Mouse (Mus musculus): ENCODE measurements around the gene Atp8a2. TPM values are rescaled to one million over a fixed set of nuclear protein-coding genes. Genes with fewer than 3 reads are reported as not detected.

Gene Atp8a2
- polyA plus RNA-seq, 1 experiment from 2014 or later, result 10.3 TPM

GRCm38 (mm10) chr14:60137812-60138211, 59.2 kb downstream of the Atp8a2 start:
- H3K4me3 ChIP-seq (ENCODE audit: low read depth, low read length), result no peak overlapping the region
- H3K27me3 ChIP-seq (ENCODE audit: control insufficient read depth, insufficient read depth, low read length), result no peaks in the 10 kb centered on the region
- no peak for ATAC-seq (ENCODE audit: low FRiP score)
- DNase-seq (ENCODE audit: low spot score), result no peak
- H3K9ac ChIP-seq (ENCODE audit: low read depth, low read length), result no peak overlapping the region
- no peak overlapping the region for H3K4me2 ChIP-seq (replicated peaks; ENCODE audit: low read depth, low read length)
- no peaks in the 10 kb centered on the region for H3K36me3 ChIP-seq (ENCODE audit: control insufficient read depth, insufficient read depth, low read length)
- H3K27ac ChIP-seq (ENCODE audit: low read depth, low read length), result no peak overlapping the region
- H3K4me1 ChIP-seq (replicated peaks; ENCODE audit: control insufficient read depth, insufficient read depth, low read length), result no peaks in the 10 kb centered on the region
- H3K9me3 ChIP-seq (ENCODE audit: control insufficient read depth, low read length), result no peaks in the 10 kb centered on the region
- 77% methylated on average over 6 of the region's 6 CpGs for WGBS

GRCm38 (mm10) chr14:60135801-60136200, 61.2 kb downstream of the Atp8a2 start:
- Histone ChIP-seq H3K4me3 (ENCODE audit: low read depth, low read length) (no peak overlapping the region), H3K4me1 (replicated peaks; ENCODE audit: control insufficient read depth, insufficient read depth, low read length) (no peaks in the 10 kb centered on the region), H3K27ac (ENCODE audit: low read depth, low read length) (no peak overlapping the region), H3K27me3 (ENCODE audit: control insufficient read depth, insufficient read depth, low read length) (no peaks in the 10 kb centered on the region), H3K36me3 (ENCODE audit: control insufficient read depth, insufficient read depth, low read length) (no peaks in the 10 kb centered on the region), H3K9ac (ENCODE audit: low read depth, low read length) (no peak overlapping the region), H3K9me3 (ENCODE audit: control insufficient read depth, low read length) (no peaks in the 10 kb centered on the region), H3K4me2 (replicated peaks; ENCODE audit: low read depth, low read length) (no peak overlapping the region)
- WGBS, result 84% methylated on average over 4 of the region's 4 CpGs
- ATAC-seq (ENCODE audit: low FRiP score), result no peak
- no peak for DNase-seq (ENCODE audit: low spot score)

GRCm38 (mm10) chr14:60134720-60135119, 62.3 kb downstream of the Atp8a2 start:
- Histone ChIP-seq H3K36me3 (ENCODE audit: control insufficient read depth, insufficient read depth, low read length) (no peaks in the 10 kb centered on the region), H3K9ac (ENCODE audit: low read depth, low read length) (no peak overlapping the region), H3K27me3 (ENCODE audit: control insufficient read depth, insufficient read depth, low read length) (no peaks in the 10 kb centered on the region), H3K4me1 (replicated peaks; ENCODE audit: control insufficient read depth, insufficient read depth, low read length) (no peaks in the 10 kb centered on the region), H3K4me2 (replicated peaks; ENCODE audit: low read depth, low read length) (no peak overlapping the region), H3K9me3 (ENCODE audit: control insufficient read depth, low read length) (no peaks in the 10 kb centered on the region), H3K27ac (ENCODE audit: low read depth, low read length) (no peak overlapping the region), H3K4me3 (ENCODE audit: low read depth, low read length) (no peak overlapping the region)
- ATAC-seq (ENCODE audit: low FRiP score) (no peak), DNase-seq (ENCODE audit: low spot score) (no peak)
- 85% methylated on average over 9 of the region's 9 CpGs for WGBS

- Histone ChIP-seq H3K36me3 (ENCODE audit: control insufficient read depth, insufficient read depth, low read length) (no peaks in the 10 kb centered on the region), H3K9me3 (ENCODE audit: control insufficient read depth, low read length) (no peaks in the 10 kb centered on the region), H3K4me1 (replicated peaks; ENCODE audit: control insufficient read depth, insufficient read depth, low read length) (no peaks in the 10 kb centered on the region), H3K27me3 (ENCODE audit: control insufficient read depth, insufficient read depth, low read length) (no peaks in the 10 kb centered on the region), H3K9ac (ENCODE audit: low read depth, low read length) (no peak overlapping the region), H3K4me3 (ENCODE audit: low read depth, low read length) (no peak overlapping the region), H3K27ac (ENCODE audit: low read depth, low read length) (no peak overlapping the region), H3K4me2 (replicated peaks; ENCODE audit: low read depth, low read length) (no peak overlapping the region)
- ATAC-seq (ENCODE audit: low FRiP score), result no peak
- WGBS, result 87% methylated on average over 9 of the region's 9 CpGs
- no peak for DNase-seq (ENCODE audit: low spot score)
Measured at GRCm38 (mm10) chr14:60131196-60131876, 65.6 kb downstream of the Atp8a2 start.

- 88% methylated on average over 5 of the region's 5 CpGs for WGBS
- Histone ChIP-seq H3K36me3 (ENCODE audit: control insufficient read depth, insufficient read depth, low read length) (no peaks in the 10 kb centered on the region), H3K4me2 (replicated peaks; ENCODE audit: low read depth, low read length) (no peak overlapping the region), H3K27me3 (ENCODE audit: control insufficient read depth, insufficient read depth, low read length) (no peaks in the 10 kb centered on the region), H3K4me1 (replicated peaks; ENCODE audit: control insufficient read depth, insufficient read depth, low read length) (no peaks in the 10 kb centered on the region), H3K4me3 (ENCODE audit: low read depth, low read length) (no peak overlapping the region), H3K9me3 (ENCODE audit: control insufficient read depth, low read length) (no peaks in the 10 kb centered on the region), H3K9ac (ENCODE audit: low read depth, low read length) (no peak overlapping the region), H3K27ac (ENCODE audit: low read depth, low read length) (no peak overlapping the region)
- DNase-seq (ENCODE audit: low spot score), result no peak
- ATAC-seq (ENCODE audit: low FRiP score), result no peak
Measured at GRCm38 (mm10) chr14:60129564-60129963, 67.4 kb downstream of the Atp8a2 start.

- Histone ChIP-seq H3K4me2 (replicated peaks; ENCODE audit: low read depth, low read length) (no peak overlapping the region), H3K36me3 (ENCODE audit: control insufficient read depth, insufficient read depth, low read length) (no peaks in the 10 kb centered on the region), H3K9me3 (ENCODE audit: control insufficient read depth, low read length) (no peaks in the 10 kb centered on the region), H3K27me3 (ENCODE audit: control insufficient read depth, insufficient read depth, low read length) (no peaks in the 10 kb centered on the region), H3K9ac (ENCODE audit: low read depth, low read length) (no peak overlapping the region), H3K4me1 (replicated peaks; ENCODE audit: control insufficient read depth, insufficient read depth, low read length) (no peaks in the 10 kb centered on the region), H3K4me3 (ENCODE audit: low read depth, low read length) (no peak overlapping the region), H3K27ac (ENCODE audit: low read depth, low read length) (no peak overlapping the region)
- DNase-seq (ENCODE audit: low spot score) (no peak), ATAC-seq (ENCODE audit: low FRiP score) (no peak)
- WGBS, result 86% methylated on average over 9 of the region's 9 CpGs
Measured at GRCm38 (mm10) chr14:60125202-60125601, 71.8 kb downstream of the Atp8a2 start.

GRCm38 (mm10) chr14:60121572-60121971, 75.4 kb downstream of the Atp8a2 start:
- ATAC-seq (ENCODE audit: low FRiP score) (no peak), DNase-seq (ENCODE audit: low spot score) (no peak)
- Histone ChIP-seq H3K4me2 (replicated peaks; ENCODE audit: low read depth, low read length) (no peak overlapping the region), H3K4me3 (ENCODE audit: low read depth, low read length) (no peak overlapping the region), H3K9ac (ENCODE audit: low read depth, low read length) (no peak overlapping the region), H3K9me3 (ENCODE audit: control insufficient read depth, low read length) (no peaks in the 10 kb centered on the region), H3K36me3 (ENCODE audit: control insufficient read depth, insufficient read depth, low read length) (no peaks in the 10 kb centered on the region), H3K27ac (ENCODE audit: low read depth, low read length) (no peak overlapping the region), H3K27me3 (ENCODE audit: control insufficient read depth, insufficient read depth, low read length) (no peaks in the 10 kb centered on the region), H3K4me1 (replicated peaks; ENCODE audit: control insufficient read depth, insufficient read depth, low read length) (no peaks in the 10 kb centered on the region)
- 69% methylated on average over 10 of the region's 10 CpGs for WGBS

- H3K9ac ChIP-seq (ENCODE audit: low read depth, low read length), result no peak overlapping the region
- H3K4me2 ChIP-seq (replicated peaks; ENCODE audit: low read depth, low read length), result no peak overlapping the region
- ATAC-seq (ENCODE audit: low FRiP score), result no peak
- no peaks in the 10 kb centered on the region for H3K9me3 ChIP-seq (ENCODE audit: control insufficient read depth, low read length)
- H3K27ac ChIP-seq (ENCODE audit: low read depth, low read length), result no peak overlapping the region
- DNase-seq (ENCODE audit: low spot score), result no peak
- H3K36me3 ChIP-seq (ENCODE audit: control insufficient read depth, insufficient read depth, low read length), result no peaks in the 10 kb centered on the region
- no peaks in the 10 kb centered on the region for H3K4me1 ChIP-seq (replicated peaks; ENCODE audit: control insufficient read depth, insufficient read depth, low read length)
- no peaks in the 10 kb centered on the region for H3K27me3 ChIP-seq (ENCODE audit: control insufficient read depth, insufficient read depth, low read length)
- no peak overlapping the region for H3K4me3 ChIP-seq (ENCODE audit: low read depth, low read length)
- WGBS, result 86% methylated on average over 9 of the region's 9 CpGs
Measured at GRCm38 (mm10) chr14:60117792-60118585, 79.0 kb downstream of the Atp8a2 start.
